ENCODE assay signal across 14 mouse cellular contexts in the genomic region with DNA sequence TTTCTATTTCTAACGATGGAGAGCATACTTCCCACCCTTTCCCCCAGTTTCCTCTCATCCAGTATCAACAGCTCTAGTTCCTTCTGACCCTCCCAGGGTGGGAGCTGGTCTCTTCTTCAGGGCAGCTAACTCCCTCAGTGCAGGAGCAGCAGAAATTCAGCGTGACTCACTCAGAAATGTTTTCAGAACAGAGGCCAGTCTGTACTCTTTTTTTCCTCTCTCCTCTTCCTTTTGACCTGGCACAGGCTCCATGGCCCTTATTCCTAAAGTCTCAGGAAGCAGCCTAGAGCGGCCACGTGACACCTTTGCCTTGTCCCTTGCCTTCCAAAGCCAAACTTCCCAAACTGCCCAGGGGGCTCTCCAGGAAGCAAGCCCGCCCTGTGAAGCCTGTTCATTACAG.
"Had no signal": no experiment of that assay in that cellular context is flagged by ENCODE, and none has a peak within 500 bp of the region (broad histone marks: within the 10 kb centered on the region; RNA-seq: fewer than 3 reads in every experiment).

No protein-coding gene starts in this region.

- H3K4me2 ChIP-seq: limb, embryonic 13.5 days; midbrain, embryonic 12.5 days; neural tube, embryonic 13.5 days had no signal

- DNase-seq: kidney, postnatal 36 days; layer of hippocampus, adult 9-11 months; left cerebral cortex, postnatal 4 days; lung, adult 18-20 months; right cerebral cortex, adult 18-20 months; right cerebral cortex, postnatal 25 days; thymus, adult 18-20 months; thymus, postnatal 14 days had no signal

- ATAC-seq: midbrain, embryonic 16.5 days had no signal

- H3K4me3 ChIP-seq: limb, embryonic 13.5 days; midbrain, embryonic 12.5 days; neural tube, embryonic 13.5 days had no signal

- H3K27ac ChIP-seq: kidney, postnatal 0 days; limb, embryonic 13.5 days; liver, embryonic 14.5 days; midbrain, embryonic 12.5 days; neural tube, embryonic 13.5 days had no signal

- H3K9me3 ChIP-seq: limb, embryonic 13.5 days; midbrain, embryonic 12.5 days; neural tube, embryonic 13.5 days had no signal

- H3K4me1 ChIP-seq: midbrain, embryonic 12.5 days had no signal

- H3K36me3 ChIP-seq: limb, embryonic 13.5 days; midbrain, embryonic 12.5 days; neural tube, embryonic 13.5 days had no signal

- H3K9ac ChIP-seq: limb, embryonic 13.5 days; liver, embryonic 14.5 days; midbrain, embryonic 12.5 days; neural tube, embryonic 13.5 days had no signal
